Mouse (Mus musculus) frontal cortex, postnatal 25 days (tissue): Measurements from ENCODE around the gene Fgfr2.

ENCODE experiments used
- DNase-seq, 2 experiments: peaks; one replicate each; pipeline ENCODE4 v3.0.0; 2022; ENCODE audit warnings: low spot score in 2 of 2

The Fgfr2 gene

DNA sequence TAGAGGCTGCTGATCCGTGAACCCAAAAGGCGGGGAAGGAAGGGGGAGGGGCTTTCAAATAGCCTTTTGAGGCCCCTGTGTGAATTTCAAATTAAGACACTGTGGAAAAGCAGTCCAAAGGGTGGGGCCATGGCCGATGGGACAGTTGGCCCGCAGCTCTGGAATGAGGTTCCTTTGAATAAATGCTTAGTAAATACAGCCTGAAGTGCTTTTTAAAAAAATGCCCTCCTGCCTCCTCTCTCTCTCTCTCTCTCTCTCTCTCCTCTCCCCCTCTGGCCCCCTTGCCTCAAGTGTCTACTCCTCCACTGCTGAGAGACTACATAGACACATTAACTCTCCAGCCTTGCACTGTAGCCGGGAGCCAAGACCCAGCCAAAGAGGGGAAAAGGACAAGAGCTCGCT, 2917.0 kb downstream of the Fgfr2 start:
- no peak for DNase-seq

DNA sequence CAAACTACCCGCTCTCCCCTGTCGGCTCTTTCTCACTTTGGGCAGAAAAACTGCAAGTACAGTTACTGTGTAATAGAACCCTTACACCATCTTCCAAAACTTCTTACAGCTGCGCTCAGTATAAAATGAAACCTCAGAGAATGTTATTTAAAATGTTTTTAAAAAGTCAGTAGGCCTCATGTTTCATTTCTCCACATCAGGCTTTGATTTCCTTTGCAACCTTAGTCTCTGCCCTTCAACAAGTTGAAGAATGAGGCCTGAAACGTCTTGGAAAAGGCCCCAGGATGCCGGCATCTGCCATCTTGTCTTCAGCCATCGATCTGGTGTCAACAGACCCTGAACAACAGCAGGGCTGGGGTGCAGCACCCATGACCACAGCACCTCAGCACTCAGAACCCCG, 2918.0 kb downstream of the Fgfr2 start:
- no peak for DNase-seq

DNA sequence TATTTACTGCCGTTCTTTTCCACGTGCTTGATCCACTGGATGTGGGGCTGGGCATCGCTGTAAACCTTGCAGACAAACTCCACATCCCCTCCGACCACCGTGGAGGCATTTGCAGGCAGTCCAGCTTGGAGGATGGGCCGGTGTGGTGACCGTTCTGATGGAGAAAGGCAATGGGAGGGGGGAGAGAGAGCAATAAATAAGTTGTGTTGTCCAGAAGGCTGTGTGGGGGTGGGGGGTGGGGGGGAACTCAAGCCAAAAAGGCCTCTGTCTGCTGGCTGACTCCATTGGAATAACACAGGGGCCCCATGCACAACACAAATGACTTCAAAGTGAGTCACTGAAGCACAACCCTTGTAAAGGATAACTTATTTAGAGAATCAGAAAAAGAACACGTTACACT, 2922.1 kb downstream of the Fgfr2 start:
- no peak for DNase-seq

DNA sequence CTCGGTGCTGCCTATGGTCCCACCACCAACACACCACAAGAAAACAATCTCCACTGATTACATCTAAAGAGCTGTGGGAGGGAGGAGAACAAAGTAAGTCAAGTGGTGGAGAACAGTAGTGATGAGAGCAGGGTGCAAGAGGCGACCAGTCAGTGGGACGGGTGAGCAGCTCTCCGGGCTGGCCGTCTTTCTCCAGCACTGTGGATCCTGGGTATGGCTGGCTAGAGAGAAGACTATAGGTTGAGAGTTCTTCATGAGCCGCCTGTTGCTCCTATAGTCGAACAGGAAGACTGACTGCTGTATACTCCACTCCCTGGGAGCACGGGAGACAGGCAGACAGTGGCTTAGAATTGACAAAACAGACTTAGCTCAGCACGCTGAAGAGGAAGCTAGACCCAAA, 2923.2 kb downstream of the Fgfr2 start:
- DNase-seq = no peak

DNA sequence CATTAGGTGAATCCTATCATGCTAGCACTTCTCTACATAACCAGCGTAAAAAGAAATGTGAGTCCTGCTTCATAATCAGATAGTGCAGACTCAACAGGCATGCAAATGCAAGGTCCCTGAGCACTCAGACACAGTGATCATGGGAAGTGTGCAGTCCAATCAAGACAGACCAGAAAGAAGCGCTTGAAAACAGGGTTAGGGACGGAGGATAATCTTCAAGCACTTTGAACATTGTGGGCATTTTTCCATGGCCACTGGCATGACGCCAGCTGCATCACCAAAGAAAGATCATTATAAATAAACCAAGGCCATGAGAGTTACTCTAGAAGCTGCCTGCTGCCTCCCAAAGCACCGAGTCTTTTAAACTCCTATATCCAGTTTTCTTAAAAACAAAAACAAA, 2923.8 kb downstream of the Fgfr2 start:
- DNase-seq = no peak

DNA sequence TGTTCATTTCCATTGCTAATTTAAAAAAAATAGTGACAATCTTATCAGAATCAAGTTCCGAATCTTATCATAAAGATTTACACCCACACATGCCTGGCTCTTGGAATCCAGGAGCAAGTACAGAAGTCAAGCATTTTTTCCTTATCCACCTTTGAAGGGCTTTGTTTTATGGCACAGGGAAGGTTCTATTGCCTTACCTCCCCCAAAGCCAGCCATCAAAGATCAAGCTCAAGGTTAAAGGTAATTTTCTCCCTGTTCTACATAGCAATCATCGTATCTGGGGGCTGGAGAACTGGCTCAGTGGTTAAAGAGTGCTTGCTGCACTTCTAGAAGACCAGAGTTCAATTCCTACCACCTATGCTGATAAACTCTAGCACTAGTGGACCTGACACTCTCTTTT, 2928.1 kb downstream of the Fgfr2 start:
- DNase-seq = no peak

DNA sequence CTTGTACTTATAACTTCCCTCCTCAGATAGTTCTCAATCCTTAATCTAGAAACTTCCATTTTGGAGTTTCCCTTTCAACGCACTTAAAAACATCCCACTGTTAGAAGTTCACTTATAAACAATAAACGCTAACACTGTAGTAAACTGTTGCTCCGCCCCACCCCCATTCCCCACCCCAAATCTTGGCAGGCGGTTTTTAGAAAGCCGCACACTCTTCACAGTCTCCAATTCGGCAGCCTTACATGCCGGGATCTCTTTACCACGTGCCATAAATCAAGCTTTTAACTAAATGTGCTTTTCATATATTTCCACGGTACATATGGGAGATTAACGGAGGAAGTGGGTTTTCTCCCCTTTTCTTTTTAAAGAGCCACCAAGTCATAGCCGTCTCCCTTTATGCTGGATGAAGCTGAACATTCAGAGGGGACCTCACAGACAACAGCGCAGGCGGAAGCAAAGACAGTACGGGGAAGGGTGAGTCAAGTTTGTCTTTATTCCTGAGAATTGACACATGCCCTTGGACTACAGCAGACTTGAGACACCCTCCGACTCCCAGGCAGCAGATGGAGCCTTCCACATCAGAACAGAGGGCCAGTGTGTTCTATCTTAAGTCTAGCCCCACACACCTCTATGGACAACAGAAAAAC, 2932.7 kb downstream of the Fgfr2 start:
- no peak for DNase-seq

DNA sequence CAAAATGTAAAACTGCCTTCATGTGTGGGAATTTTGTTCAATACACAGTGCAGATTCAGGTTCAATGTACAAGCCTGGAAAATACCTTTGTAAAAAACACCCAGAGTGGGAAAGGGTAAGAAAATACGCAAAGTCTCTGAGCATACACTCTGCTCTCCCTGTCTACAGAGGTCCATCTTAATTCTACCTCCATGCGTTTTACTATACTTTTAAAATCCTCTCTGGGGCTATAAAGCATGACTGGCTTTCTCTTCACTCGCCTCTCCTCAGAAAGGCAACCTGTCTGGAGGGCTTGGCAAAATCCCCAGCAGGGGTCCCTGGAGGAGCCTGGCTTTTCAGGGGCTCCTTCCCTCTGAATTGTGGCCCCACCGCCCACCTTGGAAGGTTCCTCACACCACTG, 2933.2 kb downstream of the Fgfr2 start:
- no peak for DNase-seq

DNA sequence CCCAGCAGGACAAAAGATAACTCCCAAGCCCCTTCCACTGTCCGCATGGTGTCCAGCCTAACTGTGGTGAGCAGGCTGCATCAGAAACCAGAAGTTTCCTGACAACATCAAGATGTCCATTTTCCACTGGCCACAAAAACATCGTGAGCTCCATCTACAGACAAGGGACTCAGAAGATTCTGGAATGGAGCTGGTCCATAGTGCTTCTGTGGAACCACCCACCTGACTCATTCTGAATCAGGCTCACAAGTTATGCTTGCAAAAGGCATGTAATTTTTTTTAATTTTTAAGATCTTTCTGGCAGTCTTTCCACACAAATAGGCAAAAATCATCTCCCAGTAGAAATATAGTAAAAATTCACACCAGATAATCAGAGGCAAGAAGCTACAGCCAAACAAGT, 2935.0 kb downstream of the Fgfr2 start:
- DNase-seq = no peak

DNA sequence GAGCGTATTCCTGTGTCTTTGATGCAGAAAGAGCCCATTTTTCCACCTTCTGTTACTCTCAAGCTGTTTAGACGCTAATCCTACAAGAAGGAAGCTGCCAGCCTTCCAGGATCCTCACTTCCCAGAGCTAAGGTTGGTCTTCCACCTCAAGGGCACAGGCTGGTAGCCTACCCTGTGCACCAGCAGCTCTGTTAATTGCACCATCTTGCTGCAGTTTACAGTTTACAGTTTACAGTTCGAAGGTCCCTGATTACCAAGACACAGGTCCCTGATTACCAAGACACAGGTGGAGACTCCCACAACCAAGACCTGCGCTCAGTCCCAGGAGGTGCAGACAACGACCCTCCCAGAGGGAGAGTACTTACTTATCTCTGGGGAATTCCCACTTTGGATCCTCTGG, 2938.3 kb downstream of the Fgfr2 start:
- DNase-seq = no peak

DNA sequence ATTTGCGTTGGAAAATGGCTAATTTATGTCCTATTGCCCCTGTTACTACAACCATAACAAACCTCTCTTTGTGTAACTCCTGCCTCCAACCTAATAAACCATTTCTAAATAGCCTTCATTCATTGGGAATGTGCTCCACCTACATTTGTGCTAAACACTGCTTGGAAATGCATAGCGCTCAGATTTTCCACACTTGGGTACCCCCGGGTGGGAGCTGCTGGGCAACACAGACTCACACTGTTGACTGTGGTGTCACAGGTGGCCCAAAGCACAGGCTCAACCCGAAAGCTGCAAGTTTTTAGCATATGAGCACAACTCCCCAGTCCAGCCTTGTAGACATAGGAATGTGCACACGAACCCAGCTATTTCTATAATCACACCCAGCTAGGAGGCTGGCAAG, 2939.2 kb downstream of the Fgfr2 start:
- no peak for DNase-seq

DNA sequence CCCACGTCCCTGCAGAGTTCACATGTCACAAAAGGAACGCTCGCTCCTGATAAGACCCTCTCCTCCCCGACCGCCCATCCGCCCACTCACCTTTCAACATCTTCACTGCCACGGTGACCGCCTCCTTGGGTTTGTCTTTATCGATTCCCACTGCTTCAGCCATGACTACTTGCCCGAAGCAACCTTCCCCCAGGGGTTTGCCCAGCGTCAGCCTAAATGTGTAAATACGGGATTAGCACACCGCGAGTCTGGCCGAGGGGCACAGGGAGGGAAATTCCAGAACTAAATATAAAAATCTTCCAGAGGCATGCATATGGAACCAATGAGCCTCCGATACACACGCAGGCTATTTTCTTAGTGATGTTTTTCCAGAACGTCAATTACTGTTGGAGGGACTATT, 2940.6 kb downstream of the Fgfr2 start:
- no peak for DNase-seq

DNA sequence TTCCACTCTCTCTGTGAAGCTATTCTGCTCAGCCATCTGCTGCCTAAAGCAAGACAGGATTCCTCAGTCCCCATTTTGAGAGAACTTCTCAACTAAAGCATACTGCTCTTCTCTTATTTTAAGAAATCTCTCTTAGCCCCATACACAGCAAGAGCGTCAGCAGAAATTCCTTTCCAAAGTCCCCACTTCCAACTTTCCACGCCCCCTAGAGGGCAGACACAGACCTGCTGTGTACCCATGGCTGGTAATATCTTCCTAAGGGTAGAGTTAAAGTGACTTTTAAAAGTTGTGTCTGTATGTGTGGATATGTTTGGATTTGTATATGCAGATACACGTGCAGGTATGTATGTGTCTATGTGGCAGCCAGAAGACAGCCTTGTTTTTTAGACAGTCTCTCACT, 2944.2 kb downstream of the Fgfr2 start:
- no peak for DNase-seq

DNA sequence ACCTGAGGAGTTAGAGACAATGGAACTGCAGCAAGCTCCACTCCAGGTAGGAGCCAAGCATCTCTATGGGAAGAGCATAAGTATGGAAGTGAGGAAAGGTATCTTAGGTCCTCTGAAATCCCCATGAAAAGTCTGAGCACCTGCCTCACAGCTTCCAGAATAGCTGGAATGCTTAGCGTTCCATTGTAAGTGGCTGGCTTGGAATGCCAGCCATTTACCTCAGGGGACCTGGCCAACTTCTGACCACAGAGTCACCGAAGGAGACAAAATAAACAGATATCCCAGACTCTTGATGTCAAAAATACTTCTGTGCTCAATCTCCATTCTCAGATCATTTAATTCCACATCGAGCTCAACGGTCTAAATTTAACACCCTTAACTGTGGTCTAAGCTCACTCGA, 2946.1 kb downstream of the Fgfr2 start:
- DNase-seq = no peak

DNA sequence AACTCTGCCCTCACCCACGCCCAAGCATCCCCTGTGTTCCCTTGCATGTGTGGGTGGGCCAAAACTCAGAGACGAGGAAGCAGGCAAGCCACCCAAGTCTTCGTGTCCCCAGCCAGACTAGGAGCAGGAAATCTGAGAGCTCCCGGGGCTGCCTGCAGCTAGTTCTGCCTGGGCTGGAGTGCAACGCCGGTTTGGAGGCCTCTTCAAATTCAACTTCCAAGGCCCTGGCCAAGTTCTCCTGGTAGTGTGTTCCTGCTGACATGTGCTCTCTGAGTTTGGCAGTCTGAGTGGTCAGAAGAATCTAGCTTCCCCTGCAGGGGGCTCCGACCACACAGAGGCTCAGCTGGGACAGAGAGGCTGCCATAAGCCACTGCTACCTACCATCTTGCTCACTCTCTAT, 2948.6 kb downstream of the Fgfr2 start:
- no peak for DNase-seq

DNA sequence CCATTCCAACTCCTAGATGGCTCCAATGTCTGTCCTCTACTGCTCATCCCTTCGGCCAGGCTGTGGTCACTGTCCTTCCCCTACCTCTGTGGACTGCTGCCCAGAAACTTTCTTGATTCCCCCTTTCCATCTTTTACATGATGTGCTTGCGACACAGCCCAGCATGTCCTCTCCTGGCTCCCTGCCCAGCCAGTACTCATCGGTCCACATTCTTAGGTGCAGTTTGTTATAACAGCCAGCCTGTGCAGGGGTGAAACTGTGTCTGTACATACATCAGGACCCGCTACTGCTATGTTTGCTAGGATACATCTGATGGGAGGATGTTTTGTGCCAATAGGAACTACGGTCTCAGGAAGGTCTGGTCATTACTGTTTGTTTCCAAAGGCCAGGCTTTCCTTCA, 2949.2 kb downstream of the Fgfr2 start:
- DNase-seq = no peak

DNA sequence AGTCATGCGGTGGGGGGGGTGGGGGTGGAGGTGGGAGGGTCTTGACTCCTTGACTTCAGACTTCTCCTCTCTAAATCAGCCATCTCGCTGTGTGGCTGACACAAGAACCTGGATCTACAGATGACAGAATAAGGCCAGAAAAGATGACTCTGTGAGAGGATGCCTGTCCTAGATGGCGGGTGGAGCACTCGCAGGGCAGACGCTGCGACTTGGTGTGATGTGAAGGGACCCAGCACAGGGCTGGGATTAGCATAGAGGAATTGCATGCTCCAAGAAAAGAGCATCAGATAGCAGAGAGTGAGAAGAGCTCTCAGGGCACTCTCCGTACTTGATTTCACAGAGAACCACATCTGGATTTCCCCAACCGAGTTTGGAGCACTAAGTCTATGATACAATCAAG, 2953.0 kb downstream of the Fgfr2 start:
- no peak for DNase-seq

DNA sequence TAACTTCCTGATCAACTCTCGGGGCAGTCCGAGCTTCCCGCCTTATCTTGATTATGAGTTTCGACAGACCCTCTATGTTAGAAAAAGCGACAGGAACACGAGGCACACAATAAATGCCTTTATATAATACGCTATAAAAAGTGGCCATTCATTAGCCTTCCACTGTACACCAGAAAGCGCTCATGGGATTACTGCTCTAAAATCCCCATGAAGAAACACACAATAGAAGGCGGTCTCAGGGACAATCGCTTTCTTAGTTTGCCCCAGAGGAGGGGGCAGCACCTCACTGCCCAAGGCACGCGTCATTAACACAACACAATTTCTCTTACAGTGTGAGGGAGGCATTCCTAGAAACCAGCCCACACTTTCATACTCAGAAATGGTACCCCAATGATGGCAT, 2954.9 kb downstream of the Fgfr2 start:
- DNase-seq = no peak

DNA sequence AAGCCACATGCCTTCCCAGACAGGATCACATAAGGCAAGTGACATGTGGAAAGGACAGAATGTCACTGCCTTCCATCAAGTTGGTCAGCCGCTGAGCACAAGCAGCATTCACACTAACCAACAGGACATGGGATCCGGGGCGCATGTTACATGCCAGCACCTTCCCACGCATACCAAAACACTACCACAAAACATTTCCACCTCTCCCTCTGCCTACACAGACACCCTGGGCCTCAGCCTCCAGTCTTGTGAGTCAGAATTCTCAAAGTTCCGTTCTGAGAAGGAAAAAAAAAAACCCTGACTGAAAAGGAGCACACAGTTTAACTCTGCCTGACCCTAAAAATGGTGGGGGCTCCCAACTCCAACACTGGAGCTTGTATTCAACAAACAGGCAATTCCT, 2955.9 kb downstream of the Fgfr2 start:
- no peak for DNase-seq

DNA sequence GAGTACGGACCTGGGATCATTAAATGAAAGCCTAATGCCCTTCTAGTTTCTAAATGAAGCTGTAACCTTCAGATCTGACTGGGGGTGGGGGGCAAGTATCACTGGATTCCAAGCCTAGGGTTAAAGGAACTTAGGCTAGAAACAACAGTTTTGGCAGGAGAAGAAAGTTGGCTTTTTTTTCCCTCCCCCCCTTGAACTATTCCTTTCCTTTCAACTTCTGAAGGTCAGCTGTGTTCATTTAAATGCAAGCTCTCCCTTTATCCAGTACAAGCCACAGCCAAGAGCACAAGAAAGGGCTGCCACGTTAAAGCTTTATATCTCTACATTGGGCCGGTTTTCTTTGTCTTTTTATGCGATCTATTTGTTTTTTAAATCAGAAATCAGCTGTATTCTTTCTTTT, 2957.0 kb downstream of the Fgfr2 start:
- DNase-seq = no peak

DNA sequence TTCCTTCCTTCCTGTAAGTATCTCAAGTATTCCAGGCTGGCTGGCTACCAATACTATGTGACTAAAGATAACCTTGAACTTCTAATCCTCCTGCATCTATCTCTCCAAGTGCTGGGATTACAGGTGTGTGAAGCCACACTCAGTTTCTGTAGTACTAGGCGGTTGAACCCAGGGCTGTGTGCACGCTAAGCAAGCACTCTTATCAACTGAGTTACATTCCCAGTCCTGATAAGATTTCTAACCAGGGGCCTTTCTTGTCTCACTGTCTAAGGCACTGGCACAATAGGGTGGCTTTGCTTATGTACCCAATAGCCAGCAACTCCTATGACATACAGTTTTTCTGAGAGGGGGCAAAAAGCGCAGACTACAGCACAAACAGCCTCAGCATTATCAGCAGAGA, 2957.7 kb downstream of the Fgfr2 start:
- no peak for DNase-seq

DNA sequence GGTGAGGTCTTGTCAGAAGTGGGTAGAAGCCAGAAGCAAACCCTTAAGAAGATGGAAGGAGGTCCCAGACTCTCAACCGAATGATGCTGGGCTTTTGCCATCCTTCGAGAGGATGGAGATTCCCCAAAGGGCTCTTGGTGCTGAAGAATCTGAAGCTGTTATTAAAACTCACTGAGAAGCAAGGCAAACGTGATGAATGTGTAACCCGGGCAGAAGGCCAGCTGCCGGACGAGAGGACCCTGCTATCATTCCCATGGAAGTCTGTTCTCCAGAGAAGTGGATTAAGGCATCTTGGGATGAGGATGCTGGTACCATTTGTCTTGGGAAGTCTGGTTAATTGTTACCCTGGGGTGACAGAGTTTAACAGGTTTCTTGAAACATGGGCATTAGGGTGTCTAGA, 2960.4 kb downstream of the Fgfr2 start:
- no peak for DNase-seq

DNA sequence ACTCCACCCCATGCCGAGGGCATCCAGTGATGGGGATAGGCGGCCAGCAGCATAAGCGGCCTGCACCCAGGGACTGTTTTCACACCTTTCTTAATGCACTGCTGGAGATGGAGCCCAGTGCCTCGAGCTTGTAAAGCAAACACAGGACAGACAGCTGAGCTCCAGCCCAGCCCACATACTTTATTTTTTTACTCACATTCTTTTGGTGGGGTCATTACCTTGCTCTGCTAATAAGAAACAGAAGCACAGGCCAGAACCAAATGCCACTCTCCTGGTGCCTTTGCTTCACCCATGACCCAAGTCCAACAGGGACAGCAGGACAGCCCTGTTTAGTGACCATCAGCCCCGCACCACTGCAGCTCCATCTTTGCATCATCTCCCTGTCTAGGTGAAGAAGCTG, 2961.6 kb downstream of the Fgfr2 start:
- DNase-seq = no peak

DNA sequence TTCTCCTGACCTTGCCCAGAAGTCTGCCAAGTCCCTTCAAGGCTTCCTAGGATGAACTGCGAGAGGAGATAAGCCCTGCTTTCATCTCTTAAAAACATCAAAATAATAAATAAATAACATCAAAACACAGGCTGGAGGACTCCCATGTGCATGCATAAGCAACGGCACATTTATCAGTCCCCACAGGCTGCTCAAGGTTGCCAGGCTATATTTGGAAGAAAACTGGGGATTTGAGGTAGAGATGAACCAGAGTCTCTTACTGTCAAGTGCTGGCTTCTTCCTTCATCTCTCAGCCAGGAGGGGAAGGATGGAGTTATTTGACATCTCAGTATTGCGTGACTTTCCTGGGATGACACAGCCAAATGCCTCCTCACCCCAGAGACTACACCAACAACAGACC, 2964.3 kb downstream of the Fgfr2 start:
- no peak for DNase-seq
